Mouse (Mus musculus) ovary, postnatal 10 days (tissue): ENCODE data around the gene Pycard.
"Not testable (repeated sequence)": the region's sequence is repeated elsewhere in the genome, so short reads cannot be mapped to it uniquely, and the experiment has no call there.

Source experiments
- DNase-seq: peaks from one replicate; pipeline ENCODE4 v3.0.0; 2022; ENCODE audit warnings: low spot score

Gene Pycard

DNA sequence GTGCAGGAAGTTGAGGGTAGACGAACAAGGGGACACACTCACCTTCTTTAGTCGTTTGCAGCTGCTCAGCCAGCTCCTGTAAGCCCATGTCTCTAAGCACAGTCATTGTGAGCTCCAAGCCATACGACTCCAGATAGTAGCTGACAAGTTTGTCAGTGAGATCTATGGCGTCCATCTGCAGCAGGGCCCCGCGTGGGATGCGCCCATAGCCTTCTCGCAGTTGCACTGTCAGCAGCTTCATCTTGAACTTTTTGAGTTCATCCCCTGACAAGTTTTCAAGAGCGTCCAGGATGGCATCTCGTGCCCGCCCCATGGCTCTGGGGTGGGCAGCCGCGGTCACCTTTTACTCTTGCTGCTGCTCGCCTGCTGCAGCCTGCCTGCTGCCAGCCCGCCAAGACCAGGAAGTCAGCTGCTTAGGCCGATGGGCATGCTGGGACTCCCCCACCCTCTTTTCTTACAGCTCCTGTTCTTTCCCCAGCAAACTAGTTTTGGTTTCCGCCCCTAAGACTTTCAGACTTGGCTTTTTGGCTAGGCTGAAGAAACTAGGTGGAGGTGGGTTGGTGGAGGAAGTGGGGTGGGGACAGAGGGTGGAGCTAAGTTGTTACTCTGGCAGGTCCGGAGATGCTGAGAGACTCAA is at the start of gene Pycard:
TSS of gene Pycard (minus strand) at position 527 of the 637 bp plus-strand sequence.
- DNase-seq = peak; percentile 36

DNA sequence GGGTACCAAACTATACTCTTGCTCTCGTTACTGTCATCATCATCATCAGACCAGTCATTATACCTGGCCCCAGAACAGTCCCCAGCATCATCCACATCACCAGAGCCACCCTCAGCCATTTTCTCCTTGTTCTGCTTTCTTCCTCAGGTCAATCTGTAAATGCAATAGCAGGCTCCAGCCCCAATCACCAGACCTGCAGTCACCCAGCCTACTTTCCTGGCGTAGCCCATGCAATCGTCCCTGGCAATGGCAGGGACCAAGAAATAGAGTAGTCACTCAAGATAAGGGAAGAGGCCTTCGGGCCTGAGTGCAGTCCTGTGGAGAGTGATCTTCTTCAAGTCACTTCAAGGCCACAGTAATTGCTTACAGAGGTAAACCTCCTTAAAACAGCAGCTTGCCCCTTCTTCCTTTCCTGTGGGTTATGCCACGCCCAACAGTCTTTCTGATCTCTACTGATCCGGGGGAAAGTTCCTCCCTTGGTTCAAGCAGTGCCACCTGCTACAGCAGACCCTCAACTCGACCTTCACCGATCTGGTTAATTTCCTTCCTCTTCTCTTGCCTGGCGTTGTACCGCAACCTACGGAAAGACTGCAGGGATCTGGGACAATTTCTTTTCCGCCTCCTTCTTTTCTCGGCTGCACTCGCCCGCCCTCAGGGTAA is 48.6 kb upstream of the Pycard start:
- DNase-seq = not testable (repeated sequence)

DNA sequence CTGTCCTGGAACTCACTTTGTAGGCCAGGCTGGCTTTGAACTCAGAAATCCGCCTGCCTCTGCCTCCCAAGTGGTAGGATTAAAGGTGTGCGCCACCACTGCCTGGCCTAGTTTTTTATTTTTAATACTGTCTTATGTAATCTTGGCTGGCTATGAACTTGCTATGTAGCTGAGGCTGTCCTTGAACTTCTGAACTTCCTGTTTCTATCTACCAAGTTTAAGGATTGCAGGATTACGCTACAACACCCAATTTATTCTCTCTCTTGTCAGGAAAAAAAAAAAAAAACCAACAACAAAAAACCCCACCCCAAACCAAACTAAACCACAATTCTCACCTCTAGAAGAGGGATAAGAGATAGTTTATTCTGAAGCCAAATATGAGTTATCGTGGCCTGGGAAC is 39.9 kb upstream of the Pycard start:
- no peak for DNase-seq

DNA sequence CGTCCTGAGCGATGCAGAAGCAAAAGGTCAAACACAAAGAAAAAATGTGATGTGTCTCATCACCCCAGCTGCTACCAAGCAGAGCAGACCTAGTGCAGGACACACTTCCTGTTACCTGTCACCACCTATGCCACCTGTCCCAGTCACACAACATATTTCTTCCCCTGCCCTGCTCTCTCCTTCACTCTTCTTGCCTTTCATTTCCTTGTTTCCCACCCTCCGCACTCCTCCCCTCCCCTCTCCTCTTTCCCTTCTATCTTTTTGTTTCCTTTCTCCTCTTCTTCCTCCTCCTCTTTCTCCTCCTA is 39.3 kb upstream of the Pycard start:
- DNase-seq = no peak

DNA sequence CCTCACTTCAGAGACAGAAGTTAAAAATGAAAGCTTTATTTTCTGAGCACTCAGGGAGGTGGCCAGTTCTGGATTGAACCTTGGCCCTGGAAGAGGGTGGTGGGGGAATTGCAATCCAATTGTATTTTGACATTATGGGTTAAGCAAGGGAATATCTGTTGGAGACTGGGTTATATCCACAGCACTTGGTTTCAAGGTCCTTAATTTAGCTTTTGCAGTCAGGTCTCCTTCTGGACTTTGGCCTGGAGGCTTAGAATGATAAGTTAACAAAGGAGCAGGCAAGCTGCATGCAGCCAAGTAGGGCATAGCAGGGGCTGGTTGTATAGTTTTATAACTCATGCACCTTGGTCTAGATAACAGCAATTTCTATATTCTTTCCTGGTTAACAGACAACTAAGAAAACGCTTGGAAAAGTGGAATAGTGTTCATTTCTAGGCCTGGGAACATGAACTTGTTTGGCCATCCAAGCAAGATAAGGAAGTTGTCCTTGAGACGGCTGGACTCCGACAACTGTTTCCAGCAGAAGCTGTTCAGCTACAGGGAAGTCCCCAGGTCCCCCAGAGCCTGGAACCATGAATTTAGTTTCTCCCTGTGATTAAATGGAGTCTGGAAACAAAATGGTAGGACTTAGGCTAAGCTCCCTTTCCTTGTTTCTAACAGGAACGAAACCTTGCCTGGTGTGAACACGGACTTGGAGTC is 38.8 kb upstream of the Pycard start:
- no peak for DNase-seq

DNA sequence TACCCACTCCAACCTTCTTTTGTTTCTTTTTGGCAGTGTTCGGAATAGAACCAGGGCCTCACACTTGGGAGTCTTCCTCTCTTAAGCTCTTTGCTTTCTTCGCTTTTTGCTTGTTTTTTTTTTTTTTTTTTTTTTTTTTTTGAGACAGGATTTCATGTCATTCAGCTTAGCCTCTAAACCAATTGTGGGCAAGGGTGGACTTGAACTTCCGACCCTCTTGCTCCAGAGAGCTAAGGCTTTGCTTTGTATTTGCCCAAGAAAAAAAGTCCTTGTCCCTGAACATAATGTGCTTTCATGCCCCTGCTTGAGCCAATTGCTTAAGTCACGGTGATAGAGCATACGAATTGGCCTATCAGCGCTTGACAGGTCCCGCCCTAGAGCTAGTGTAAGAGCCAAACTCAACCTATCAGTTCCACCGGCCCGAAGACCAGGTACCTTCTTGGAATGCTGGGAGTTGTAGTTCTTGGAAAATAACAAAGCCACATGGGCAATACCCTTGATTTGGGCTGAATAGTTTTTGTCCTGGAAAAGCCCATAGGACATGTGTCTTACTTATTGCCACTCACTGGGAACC is 37.8 kb upstream of the Pycard start:
- no peak for DNase-seq

DNA sequence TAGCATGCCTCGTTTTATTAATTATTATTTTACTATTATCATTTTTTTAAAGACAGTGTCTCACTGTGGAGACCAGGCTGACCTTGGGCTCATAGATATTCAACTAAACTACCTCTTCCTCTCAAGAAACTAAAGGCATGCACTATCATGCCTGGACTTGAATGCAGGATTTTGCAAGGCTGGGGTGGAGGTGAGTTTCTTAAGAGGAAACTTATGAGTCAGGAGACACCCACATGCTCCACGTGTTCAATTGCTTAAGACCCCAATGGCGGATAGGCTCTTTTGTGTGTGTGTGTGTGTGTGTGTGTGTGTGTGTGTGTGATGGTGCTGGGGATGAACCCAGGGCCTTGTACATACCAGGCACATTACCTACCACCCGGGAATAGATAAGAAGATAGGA is 31.7 kb upstream of the Pycard start:
- DNase-seq = no peak

DNA sequence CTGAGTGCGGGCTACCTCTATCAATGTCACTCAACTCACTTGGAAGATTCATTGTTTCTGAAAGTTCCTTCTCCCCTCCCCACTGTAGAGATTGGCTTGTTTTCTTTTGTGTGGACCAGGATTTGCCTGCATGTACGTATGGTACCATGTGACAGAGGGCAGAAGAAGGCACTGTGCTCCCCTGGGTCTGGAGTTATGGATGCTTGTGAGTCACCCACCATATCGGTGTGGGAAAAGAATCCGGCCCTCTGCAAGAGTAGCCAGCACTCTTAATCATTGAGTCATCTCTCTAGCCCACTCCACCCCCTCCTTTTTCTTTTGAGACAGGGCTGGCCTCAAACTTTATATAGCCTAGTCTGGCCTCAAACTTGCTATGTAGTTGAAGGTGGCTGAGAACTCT is 31.3 kb upstream of the Pycard start:
- DNase-seq = no peak

DNA sequence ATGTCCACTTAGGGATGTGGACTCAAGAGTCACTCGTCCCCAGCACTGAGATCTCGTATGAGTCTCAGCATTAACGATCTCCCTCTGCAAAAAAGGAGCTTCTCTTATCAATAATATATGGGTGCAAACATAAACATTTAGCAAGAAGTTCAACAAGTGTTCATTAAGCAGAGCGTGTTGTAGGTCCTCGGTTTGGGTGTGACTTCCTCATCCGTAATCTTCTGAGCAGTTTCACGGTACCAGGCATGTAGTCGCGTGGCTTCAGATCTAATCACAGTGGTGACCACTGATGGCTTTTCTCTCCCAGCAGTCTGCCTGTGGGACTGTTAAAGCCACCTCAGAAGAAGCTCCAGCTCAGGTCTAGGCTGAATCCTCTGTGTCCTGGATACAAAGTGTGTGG is 30.7 kb upstream of the Pycard start:
- no peak for DNase-seq

DNA sequence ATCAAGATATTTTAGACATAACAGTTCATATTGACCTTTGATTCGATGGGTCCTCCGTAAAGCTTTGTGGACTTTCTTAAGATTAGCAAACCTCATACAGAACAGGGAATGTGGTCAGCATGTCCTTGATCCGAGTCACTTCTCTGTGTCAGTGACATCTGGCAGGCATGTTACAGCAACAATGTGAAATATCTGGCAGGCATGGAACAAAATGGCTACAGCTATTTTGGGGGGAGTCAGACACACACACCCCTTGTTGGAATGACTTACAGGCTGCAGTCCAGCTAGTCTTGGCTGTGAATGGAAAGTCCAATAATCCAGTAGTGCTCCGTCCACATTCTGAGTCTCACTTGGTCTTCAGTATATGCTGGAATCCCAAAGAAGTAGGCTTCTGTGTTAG is 29.9 kb upstream of the Pycard start:
- DNase-seq = no peak

DNA sequence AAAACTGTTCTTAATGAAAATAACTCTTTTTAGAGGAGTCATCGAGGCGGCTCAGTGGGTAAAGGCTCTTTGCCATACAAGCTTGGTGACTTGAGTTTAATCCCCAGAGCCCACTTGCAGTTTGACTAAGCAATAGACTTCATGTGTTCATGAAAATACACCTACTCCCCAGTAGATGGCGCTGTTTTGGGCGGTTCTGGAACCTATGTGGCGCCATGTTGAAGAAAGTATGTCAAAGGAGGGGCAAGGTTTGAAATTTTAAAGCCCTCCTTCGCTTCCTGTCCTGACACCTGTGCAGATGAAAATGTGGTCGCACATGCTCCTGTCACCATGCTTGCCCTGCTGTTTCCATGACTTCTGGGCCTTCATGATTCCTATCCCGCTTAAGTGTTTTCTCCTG is 29.3 kb upstream of the Pycard start:
- DNase-seq = no peak

DNA sequence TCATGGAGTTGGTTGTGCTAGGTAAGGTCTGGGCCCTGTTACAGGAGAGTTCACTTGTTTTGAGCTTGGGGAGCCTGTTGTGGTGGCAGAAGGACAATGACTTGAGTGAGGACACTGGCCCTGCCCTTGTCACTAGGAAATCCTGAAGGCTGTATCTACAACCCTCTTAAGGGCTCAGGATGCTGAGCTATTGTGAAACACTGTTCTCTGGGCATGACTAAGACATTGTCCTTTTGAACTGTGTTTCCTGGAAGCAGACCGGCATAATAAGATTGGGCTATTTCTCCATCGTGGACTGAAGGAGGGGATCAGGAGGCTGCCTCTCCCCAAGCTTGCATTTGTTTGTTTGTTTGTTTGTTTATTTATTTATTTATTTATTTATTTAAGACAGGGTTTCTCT is 25.5 kb upstream of the Pycard start:
- no peak for DNase-seq

DNA sequence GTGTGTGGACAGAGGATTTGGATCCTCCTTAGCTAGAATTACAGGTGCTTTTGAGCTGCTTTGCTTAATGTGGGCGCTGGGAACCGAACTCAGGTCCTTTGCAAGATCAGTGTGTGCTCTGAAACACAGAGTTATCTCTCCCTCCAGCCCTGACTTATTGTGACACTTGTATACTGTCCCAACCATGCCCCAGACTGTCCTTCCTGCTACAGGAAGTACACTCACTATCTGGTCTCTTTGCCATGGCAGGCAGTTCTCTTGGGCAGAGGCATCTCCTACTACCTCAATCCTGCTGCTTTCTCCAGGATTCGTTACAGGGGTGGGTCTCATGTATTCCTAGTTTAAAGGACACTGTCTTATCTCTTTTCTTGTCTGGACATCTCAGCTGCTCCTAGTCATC is 24.6 kb upstream of the Pycard start:
- DNase-seq = no peak

DNA sequence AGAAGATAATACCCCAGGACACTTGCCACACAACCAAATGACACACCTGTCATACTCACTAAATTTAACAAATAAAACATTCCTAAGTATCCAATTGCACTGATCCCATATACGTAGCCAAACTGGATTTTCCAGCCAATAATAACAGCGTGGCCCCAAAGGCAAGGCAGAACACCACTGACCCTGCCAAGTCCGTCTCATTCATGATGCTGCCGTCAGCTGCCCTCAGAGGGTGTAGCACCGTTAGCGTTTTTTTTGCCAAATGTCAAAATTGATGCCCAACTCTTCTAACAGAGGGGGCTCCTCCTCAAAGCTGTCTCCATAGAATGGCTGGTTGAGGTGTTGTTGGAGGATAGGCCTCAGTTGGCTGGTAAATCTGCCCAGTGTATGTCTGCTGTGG is 23.0 kb upstream of the Pycard start:
- DNase-seq = no peak

DNA sequence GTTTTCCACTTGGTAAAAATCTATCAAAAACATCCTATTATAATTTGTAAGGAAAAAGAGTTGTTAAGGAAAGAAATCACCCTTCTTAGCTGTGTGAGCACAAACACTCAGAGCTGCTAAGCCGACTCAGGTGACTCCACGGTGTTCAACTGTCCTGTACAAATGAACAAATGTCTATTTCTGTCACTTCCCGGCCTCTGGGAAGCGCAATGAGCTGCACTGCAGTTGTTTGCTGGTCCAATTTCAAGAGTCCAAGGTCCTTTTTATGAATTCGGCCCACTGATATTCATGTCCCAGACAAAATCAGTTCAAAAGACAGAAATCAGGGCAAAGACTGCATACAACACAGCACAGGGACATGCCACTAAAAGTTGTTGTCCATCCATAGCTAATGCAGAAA is 22.5 kb upstream of the Pycard start:
- DNase-seq = not testable (repeated sequence)

DNA sequence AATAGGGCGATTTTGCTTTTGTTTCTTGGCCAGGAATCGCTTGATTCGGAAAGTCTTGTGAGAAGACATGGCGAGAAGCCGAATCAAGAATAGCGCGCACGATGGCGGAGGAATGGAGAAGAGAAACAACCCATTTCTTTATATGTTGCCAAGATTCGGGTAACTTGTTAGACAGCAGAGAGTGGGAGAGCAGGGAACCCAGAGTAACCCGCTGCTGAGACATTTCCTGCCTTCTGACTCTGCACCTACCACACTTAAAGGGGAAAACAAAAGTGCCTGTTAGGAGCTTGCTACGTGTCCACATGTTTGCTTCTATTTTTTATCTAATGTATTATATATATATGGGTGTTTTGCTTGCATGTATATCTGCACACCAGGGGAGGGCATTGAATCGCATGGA is 19.4 kb upstream of the Pycard start:
- no peak for DNase-seq

DNA sequence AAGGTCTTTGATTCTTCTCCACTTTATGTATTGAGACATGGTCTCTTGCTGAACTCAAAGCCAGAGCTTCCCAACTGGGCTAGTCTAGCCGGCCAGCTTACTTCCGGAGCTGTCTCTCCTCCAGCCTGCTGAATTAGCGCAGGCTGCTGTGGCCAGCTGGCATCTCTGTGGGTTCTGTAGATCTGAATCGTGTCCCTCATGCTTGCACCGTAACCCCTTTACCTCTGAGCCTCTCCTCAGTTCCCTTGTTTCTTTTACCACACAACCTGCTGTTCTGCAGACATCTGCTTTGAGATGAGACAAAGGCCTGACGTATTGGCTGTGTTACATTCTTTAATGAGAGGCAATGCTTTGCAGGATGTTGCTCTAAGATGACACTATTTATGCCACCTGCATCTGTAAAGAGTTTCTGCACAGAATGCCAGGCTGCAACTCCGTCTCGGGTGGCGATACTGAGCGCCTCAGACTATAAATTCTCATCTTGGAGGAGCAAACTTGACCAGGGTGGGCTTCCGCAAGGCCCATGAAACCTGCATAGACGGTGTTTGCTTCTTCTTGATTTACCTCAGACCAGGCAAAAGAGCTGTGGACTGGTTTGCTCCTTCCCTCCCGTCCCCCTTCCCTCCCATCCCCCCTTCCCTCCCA is 18.6 kb upstream of the Pycard start:
- DNase-seq = no peak

DNA sequence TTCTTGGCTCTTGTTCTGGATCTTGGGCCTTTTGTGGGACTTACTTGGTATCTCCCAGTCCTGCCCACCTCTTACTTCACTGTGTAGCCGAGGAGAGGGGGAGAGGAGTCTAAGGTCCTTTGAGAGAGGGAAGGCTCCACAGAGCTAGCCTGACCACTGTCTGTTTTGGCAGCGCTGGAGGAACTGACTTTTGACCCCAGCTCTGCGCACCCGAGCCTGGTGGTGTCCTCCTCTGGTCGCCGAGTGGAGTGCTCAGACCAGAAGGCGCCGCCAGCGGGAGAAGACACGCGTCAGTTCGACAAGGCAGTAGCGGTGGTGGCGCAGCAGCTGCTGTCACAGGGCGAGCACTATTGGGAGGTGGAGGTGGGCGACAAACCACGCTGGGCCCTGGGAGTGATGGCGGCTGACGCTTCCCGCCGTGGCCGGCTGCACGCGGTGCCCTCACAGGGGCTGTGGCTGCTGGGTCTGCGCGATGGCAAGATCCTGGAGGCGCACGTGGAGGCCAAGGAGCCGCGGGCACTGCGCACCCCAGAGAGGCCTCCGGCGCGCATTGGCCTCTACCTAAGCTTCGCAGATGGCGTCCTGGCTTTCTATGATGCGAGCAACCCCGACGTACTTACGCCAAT is 16.2 kb upstream of the Pycard start:
- no peak for DNase-seq

DNA sequence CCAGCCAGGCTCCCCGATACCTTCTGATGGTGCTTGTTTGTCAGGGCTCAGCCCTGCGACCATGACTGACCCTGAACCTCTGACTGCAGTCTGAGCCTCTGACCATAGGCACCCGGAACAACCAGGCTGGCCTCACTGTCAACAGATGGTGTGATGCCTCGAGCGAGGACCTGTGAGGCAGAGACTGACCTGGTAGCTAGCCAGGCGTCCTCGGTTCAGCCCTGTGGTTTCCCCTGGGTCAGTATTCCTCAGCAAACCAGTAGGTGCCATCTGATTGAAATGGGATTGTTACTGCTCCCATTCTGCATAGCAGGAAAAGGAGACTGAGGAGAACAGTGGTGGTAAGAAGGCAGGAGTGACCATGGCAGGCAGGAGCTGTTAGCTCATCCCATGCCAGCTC is 12.5 kb upstream of the Pycard start:
- DNase-seq = no peak

DNA sequence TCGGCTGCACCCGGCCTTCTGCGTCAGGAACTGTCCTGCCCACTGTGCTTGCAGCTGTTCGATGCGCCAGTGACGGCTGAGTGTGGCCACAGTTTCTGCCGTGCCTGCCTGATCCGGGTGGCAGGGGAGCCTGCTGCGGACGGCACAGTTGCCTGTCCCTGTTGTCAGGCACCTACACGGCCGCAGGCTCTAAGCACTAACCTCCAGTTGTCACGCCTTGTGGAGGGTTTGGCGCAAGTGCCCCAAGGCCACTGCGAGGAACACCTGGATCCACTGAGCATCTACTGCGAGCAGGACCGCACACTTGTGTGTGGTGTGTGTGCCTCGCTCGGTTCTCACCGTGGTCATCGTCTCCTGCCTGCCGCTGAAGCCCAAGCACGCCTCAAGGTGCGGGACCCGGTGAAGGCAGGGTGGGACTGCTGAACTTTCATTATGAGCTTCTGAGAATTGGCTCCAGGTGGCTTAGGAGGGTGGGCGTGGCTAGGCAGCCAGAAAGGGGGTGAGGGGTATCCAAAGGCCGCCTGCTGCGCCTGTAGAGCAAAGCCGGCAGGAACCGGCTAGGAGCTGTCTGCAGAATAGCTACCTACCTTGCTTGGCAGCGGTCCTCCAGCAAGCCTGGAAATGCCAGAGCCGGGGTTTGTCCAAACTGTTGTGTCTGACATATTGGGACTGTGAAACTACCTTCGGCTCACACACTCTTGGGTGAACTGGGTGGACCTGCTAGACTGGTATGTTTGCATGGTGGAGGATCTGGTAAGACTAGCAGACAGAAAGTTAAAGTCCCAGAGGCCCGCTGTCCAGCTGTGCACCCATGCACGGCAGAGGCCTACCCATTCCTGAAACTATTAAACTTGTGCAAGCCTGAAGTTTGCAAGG is 11.1 kb upstream of the Pycard start:
- no peak for DNase-seq

DNA sequence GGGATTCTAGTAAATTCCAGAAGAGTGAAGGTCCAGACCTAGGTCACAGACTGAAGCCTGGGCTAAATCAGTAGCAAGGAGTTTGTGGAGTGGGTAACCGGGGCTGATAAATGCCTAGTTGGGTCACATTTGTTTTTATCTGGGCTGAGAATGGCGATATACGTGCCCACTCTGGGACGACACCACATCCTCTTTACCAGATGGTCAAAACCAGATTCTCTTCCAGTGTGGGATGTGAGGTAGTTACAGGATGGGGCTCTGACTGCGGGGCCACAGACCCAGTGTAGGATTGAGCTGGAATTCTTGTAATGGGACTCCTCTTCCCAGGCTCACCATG is 10.5 kb upstream of the Pycard start:
- no peak for DNase-seq

DNA sequence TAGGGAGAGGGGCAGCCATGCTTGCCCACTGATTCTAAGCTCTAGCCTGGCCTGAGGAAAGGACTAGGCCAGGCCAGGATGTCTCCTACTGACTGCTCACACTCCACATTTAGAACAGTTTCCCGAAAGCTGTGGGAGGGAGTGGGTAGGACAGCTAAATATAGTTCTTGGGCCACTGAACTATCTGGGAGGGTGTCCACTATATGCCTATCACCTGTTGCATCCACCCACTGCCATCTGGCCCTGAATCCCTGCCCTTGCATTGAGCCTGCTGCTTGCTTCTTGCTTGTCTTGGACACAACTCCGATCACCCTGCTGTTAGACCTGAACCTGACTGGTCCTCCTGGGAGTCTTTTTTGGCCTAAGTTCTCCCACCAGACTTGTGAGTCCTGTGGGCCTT is 10.0 kb upstream of the Pycard start, which contains the start of gene Trim72:
TSS of gene Trim72 (plus strand) at position 262 of the 400 bp plus-strand sequence.
- DNase-seq = no peak
